In genomic region chr6:13909762-13910537, GRCm38 (mm10) we compare ENCODE assay signal across 23 mouse cellular contexts. TPM values are rescaled to one million over a fixed set of nuclear protein-coding genes. Genes with fewer than 3 reads are reported as not detected.
DNase-seq lines count a peak whose midpoint lies in the region; ATAC-seq and TF ChIP-seq lines count a peak whose summit lies in the region.
"Had no signal": no experiment of that assay in that cellular context is flagged by ENCODE, and none has a peak within 500 bp of the region (broad histone marks: within the 10 kb centered on the region; RNA-seq: fewer than 3 reads in every experiment).

No protein-coding gene starts in this region.

- H3K9ac ChIP-seq in liver, adult 2 months (ENCODE audit: low read depth, low read length) = no peak overlapping the region
- no peak overlapping the region for H3K9ac ChIP-seq in liver, embryonic 12.5 days
- H3K9ac ChIP-seq in lung, embryonic 14.5 days = no peak overlapping the region
- H3K9ac ChIP-seq in midbrain, embryonic 16.5 days (ENCODE audit: low read depth, low read length) = no peak overlapping the region
- no peak overlapping the region for H3K9ac ChIP-seq in forebrain, embryonic 16.5 days (replicated peaks; ENCODE audit: low read depth, low read length)
- H3K9ac ChIP-seq: heart, embryonic 12.5 days; hindbrain, embryonic 12.5 days; limb, embryonic 13.5 days; liver, embryonic 14.5 days had no signal

- TF ChIP-seq POLR2A in liver, adult 2 months (IDR thresholded peaks at IDR 0.05; ENCODE audit: extremely low read depth, insufficient read depth, low read length) = no peak

- no peak for TF ChIP-seq CTCF in liver, adult 2 months (IDR thresholded peaks at IDR 0.05; ENCODE audit: low read depth, low read length)
- no peak for TF ChIP-seq CTCF in lung, embryonic 14.5 days (IDR thresholded peaks at IDR 0.05; ENCODE audit: low read depth)

- H3K4me1 ChIP-seq in liver, adult 2 months (ENCODE audit: control insufficient read depth, insufficient read depth, low read length) = no peaks in the 10 kb centered on the region
- H3K4me1 ChIP-seq in liver, embryonic 12.5 days = no peaks in the 10 kb centered on the region
- H3K4me1 ChIP-seq in lung, embryonic 14.5 days (ENCODE audit: insufficient read depth) = no peaks in the 10 kb centered on the region
- H3K4me1 ChIP-seq in midbrain, embryonic 16.5 days (ENCODE audit: control insufficient read depth, insufficient read depth, low read length) = no peaks in the 10 kb centered on the region
- no peaks in the 10 kb centered on the region for H3K4me1 ChIP-seq in forebrain, embryonic 16.5 days (replicated peaks; ENCODE audit: control insufficient read depth, insufficient read depth, low read length)
- H3K4me1 ChIP-seq: heart, embryonic 12.5 days; hindbrain, embryonic 12.5 days; limb, embryonic 13.5 days had no signal

- 87% methylated on average over 10 of the region's 10 CpGs for WGBS in liver, adult 2 months
- 76% methylated on average over 10 of the region's 10 CpGs for WGBS in liver, embryonic 12.5 days (ENCODE audit: insufficient replicate concordance)
- 72% methylated on average over 10 of the region's 10 CpGs for WGBS in lung, embryonic 14.5 days
- 94% methylated on average over 10 of the region's 10 CpGs for WGBS in midbrain, embryonic 16.5 days
- 91% methylated on average over 10 of the region's 10 CpGs for WGBS in forebrain, embryonic 16.5 days

- no peak overlapping the region for H3K27ac ChIP-seq in liver, adult 2 months (replicated peaks; ENCODE audit: insufficient read depth, low read depth, low read length)
- H3K27ac ChIP-seq in liver, embryonic 12.5 days = no peak overlapping the region
- no peak overlapping the region for H3K27ac ChIP-seq in lung, embryonic 14.5 days (ENCODE audit: low read depth)
- no peak overlapping the region for H3K27ac ChIP-seq in midbrain, embryonic 16.5 days (ENCODE audit: low read length)
- H3K27ac ChIP-seq in forebrain, embryonic 16.5 days (ENCODE audit: low read length) = no peak overlapping the region
- H3K27ac ChIP-seq: hindbrain, embryonic 12.5 days; limb, embryonic 13.5 days; liver, embryonic 14.5 days had no signal

- H3K4me2 ChIP-seq in liver, embryonic 12.5 days = no peak overlapping the region
- no peak overlapping the region for H3K4me2 ChIP-seq in lung, embryonic 14.5 days
- H3K4me2 ChIP-seq in midbrain, embryonic 16.5 days (ENCODE audit: low read length) = no peak overlapping the region
- H3K4me2 ChIP-seq in forebrain, embryonic 16.5 days (ENCODE audit: low read length) = no peak overlapping the region
- H3K4me2 ChIP-seq: heart, embryonic 12.5 days; hindbrain, embryonic 12.5 days; limb, embryonic 13.5 days; midbrain, embryonic 11.5 days had no signal

- H3K4me3 ChIP-seq in liver, adult 2 months (ENCODE audit: insufficient read depth, low read depth, low read length) = no peak overlapping the region
- H3K4me3 ChIP-seq in liver, embryonic 12.5 days = no peak overlapping the region
- no peak overlapping the region for H3K4me3 ChIP-seq in lung, embryonic 14.5 days (ENCODE audit: low read depth, low read length)
- H3K4me3 ChIP-seq in midbrain, embryonic 16.5 days (ENCODE audit: low read depth, low read length) = no peak overlapping the region
- no peak overlapping the region for H3K4me3 ChIP-seq in forebrain, embryonic 16.5 days (replicated peaks; ENCODE audit: low read length)
- H3K4me3 ChIP-seq: heart, embryonic 12.5 days; hindbrain, embryonic 12.5 days; limb, embryonic 13.5 days had no signal

- ATAC-seq in liver, embryonic 12.5 days = no peak
- peak; percentile 56 for ATAC-seq in lung, embryonic 14.5 days (ENCODE audit: insufficient read depth)
- no peak for ATAC-seq in CD4-positive, CD25-positive, alpha-beta regulatory T cell, adult 4 months
- ATAC-seq in midbrain, embryonic 16.5 days = no peak
- no peak for ATAC-seq in forebrain, embryonic 16.5 days

- no peaks in the 10 kb centered on the region for H3K9me3 ChIP-seq in liver, embryonic 12.5 days (replicated peaks)
- no peaks in the 10 kb centered on the region for H3K9me3 ChIP-seq in lung, embryonic 14.5 days (ENCODE audit: low read depth, low read length)
- H3K9me3 ChIP-seq in midbrain, embryonic 16.5 days (replicated peaks; ENCODE audit: control insufficient read depth, low read length, poor library complexity, severe bottlenecking) = no peaks in the 10 kb centered on the region
- H3K9me3 ChIP-seq in forebrain, embryonic 16.5 days (ENCODE audit: control insufficient read depth, low read length) = no peaks in the 10 kb centered on the region
- H3K9me3 ChIP-seq: G1E; heart, embryonic 12.5 days; hindbrain, embryonic 12.5 days; limb, embryonic 13.5 days had no signal

- no peaks in the 10 kb centered on the region for H3K79me2 ChIP-seq in liver, adult 2 months (ENCODE audit: control insufficient read depth, insufficient read depth, low read length)

- no peaks in the 10 kb centered on the region for H3K27me3 ChIP-seq in liver, adult 2 months (ENCODE audit: control insufficient read depth, insufficient read depth, low read length)
- no peaks in the 10 kb centered on the region for H3K27me3 ChIP-seq in liver, embryonic 12.5 days (replicated peaks)
- H3K27me3 ChIP-seq in lung, embryonic 14.5 days (ENCODE audit: insufficient read depth, low read length) = no peaks in the 10 kb centered on the region
- no peaks in the 10 kb centered on the region for H3K27me3 ChIP-seq in midbrain, embryonic 16.5 days (ENCODE audit: control insufficient read depth, insufficient read depth, low read depth, low read length)
- H3K27me3 ChIP-seq in forebrain, embryonic 16.5 days (replicated peaks; ENCODE audit: control insufficient read depth, insufficient read depth, low read length) = no peaks in the 10 kb centered on the region
- H3K27me3 ChIP-seq: CH12.LX; heart, embryonic 12.5 days; hindbrain, embryonic 12.5 days; limb, embryonic 13.5 days had no signal

- no peaks in the 10 kb centered on the region for H3K36me3 ChIP-seq in liver, adult 2 months (ENCODE audit: control insufficient read depth, insufficient read depth, low read length)
- H3K36me3 ChIP-seq in liver, embryonic 12.5 days = no peaks in the 10 kb centered on the region
- H3K36me3 ChIP-seq in lung, embryonic 14.5 days (ENCODE audit: insufficient read depth) = no peaks in the 10 kb centered on the region
- H3K36me3 ChIP-seq in midbrain, embryonic 16.5 days (ENCODE audit: control insufficient read depth, insufficient read depth, low read length) = no peaks in the 10 kb centered on the region
- no peaks in the 10 kb centered on the region for H3K36me3 ChIP-seq in forebrain, embryonic 16.5 days (ENCODE audit: control insufficient read depth, insufficient read depth)
- H3K36me3 ChIP-seq: G1E; heart, embryonic 12.5 days; hindbrain, embryonic 12.5 days; limb, embryonic 13.5 days had no signal

- DNase-seq in liver, adult 2 months (ENCODE audit: extremely low read depth, low read depth, low spot score) = peak; percentile 14
- DNase-seq in lung, embryonic 14.5 days = peak; percentile 41
- peak; percentile 78 for DNase-seq in lung, postnatal 25 days (ENCODE audit: low spot score)
- DNase-seq: cerebellum, adult 11-12 months; cerebellum, postnatal 14 days; gastrocnemius, postnatal 14 days; heart, postnatal 10 days; kidney, adult 18-20 months; kidney, postnatal 4 days; layer of hippocampus, adult 9-11 months; right cerebral cortex, postnatal 14 days; spleen, adult 18-20 months had no signal

RNA-seq across cellular contexts. Expression of gene 2610001J05Rik, which starts 38.6 kb away (rescaled TPM):
- 17.3 and 23.4 TPM in 2 replicates for total RNA-seq in liver, adult 2 months (2014; rRNA removed)
- polyA plus RNA-seq in liver, adult 2 months (2012; rRNA removed) = 10.1 and 14.1 TPM in 2 replicates
- polyA plus RNA-seq in liver, embryonic 12.5 days (2016; fragmentation: Nextera tagmentation; extraction: Ambion mirVana) = 48.9 and 51.9 TPM in 2 replicates
- polyA plus RNA-seq in lung, embryonic 14.5 days (2014; fragmentation: Nextera tagmentation; extraction: Ambion mirVana) = 85.2 and 90.8 TPM in 2 replicates
- polyA plus RNA-seq in CD4-positive, CD25-positive, alpha-beta regulatory T cell, adult 4 months (2017; shearing (Covaris generic)) = 10 to 100 TPM; 82.6 to 88.4 TPM
- 103 and 110 TPM in 2 replicates for polyA plus RNA-seq in midbrain, embryonic 16.5 days (2015; fragmentation: Nextera tagmentation; extraction: Ambion mirVana)
- polyA plus RNA-seq in forebrain, embryonic 16.5 days (2015; fragmentation: Nextera tagmentation; extraction: Ambion mirVana) = 101 and 106 TPM in 2 replicates

Comparison
In these comparisons a context has a peak if more than half of its experiments do, and no peak if none do; other contexts are left out.
1. DNase-seq: peak in every context shown above with its lines; median percentile 78 in lung, postnatal 25 days; 41 in lung, embryonic 14.5 days; 14 in liver, adult 2 months.